Mouse (Mus musculus) CH12F3 (cell line): ENCODE results near the gene Scn8a.
"Not testable (repeated sequence)": the region's sequence is repeated elsewhere in the genome, so short reads cannot be mapped to it uniquely, and the experiment has no call there.

Source experiments
- in situ Hi-C: fragments of 300-500 bp; cut with MboI; formaldehyde crosslinking; loops from 2 replicates; pipeline ENCODE4 v1.14.3; 2020; ENCODE audit warnings: low sequenced_read_pairs

Gene Scn8a

GRCm38 (mm10) chr15:100869558-100869957, at the start of gene Scn8a:
TSS of gene Scn8a (plus strand) at chr15:100869858.
- in situ Hi-C loops = no loop called here

- in situ Hi-C loops = no loop called here
These were observed 47.8 kb upstream of the Scn8a start for GRCm38 (mm10) chr15:100821824-100822223.

- in situ Hi-C loops = not testable (repeated sequence)
These were observed 47.3 kb upstream of the Scn8a start for GRCm38 (mm10) chr15:100822370-100822769.

- in situ Hi-C loops = no loop called here
These were observed 44.3 kb upstream of the Scn8a start for GRCm38 (mm10) chr15:100825249-100825856.

GRCm38 (mm10) chr15:100826076-100826475, 43.6 kb upstream of the Scn8a start:
- in situ Hi-C loops = no loop called here

GRCm38 (mm10) chr15:100829775-100830174, 39.9 kb upstream of the Scn8a start:
- in situ Hi-C loops = no loop called here

- in situ Hi-C loops = no loop called here
These were observed 39.0 kb upstream of the Scn8a start for GRCm38 (mm10) chr15:100830682-100831081.

GRCm38 (mm10) chr15:100832144-100832543, 37.5 kb upstream of the Scn8a start:
- in situ Hi-C loops = no loop called here

GRCm38 (mm10) chr15:100832784-100833183, 36.9 kb upstream of the Scn8a start:
- in situ Hi-C loops = no loop called here

- in situ Hi-C loops = no loop called here
These were observed 32.9 kb upstream of the Scn8a start for GRCm38 (mm10) chr15:100836729-100837128.

- in situ Hi-C loops = no loop called here
These were observed 31.0 kb upstream of the Scn8a start for GRCm38 (mm10) chr15:100838607-100839207.

GRCm38 (mm10) chr15:100844336-100844735, 25.3 kb upstream of the Scn8a start:
- in situ Hi-C loops = no loop called here

GRCm38 (mm10) chr15:100845049-100845879, 24.4 kb upstream of the Scn8a start:
- in situ Hi-C loops = no loop called here

- in situ Hi-C loops = no loop called here
These were observed 22.5 kb upstream of the Scn8a start for GRCm38 (mm10) chr15:100847193-100847592.

GRCm38 (mm10) chr15:100857586-100857985, 12.1 kb upstream of the Scn8a start:
- in situ Hi-C loops = no loop called here

- in situ Hi-C loops = no loop called here
These were observed 8.8 kb upstream of the Scn8a start for GRCm38 (mm10) chr15:100860856-100861255.

- in situ Hi-C loops = no loop called here
These were observed 4.1 kb upstream of the Scn8a start for GRCm38 (mm10) chr15:100865556-100865955.

- in situ Hi-C loops = no loop called here
These were observed 530 bp downstream of the Scn8a start for GRCm38 (mm10) chr15:100870001-100870774.

- in situ Hi-C loops = no loop called here
These were observed 1.1 kb downstream of the Scn8a start for GRCm38 (mm10) chr15:100870775-100871106.

- in situ Hi-C loops = no loop called here
These were observed 1.7 kb downstream of the Scn8a start for GRCm38 (mm10) chr15:100871107-100872011.
